Mouse (Mus musculus) E14TG2a.4 (cell line): Measurements from ENCODE around the gene Gabrb3.

Experiments
- H3K27me3 ChIP-seq: 2 replicates; pipeline ENCODE4 v1.6.1; 2014; ENCODE audit warnings: low read length, control low read depth; ENCODE audit not compliant: insufficient read depth
- H3K36me3 ChIP-seq: 2 replicates; pipeline ENCODE4 v1.6.1; 2014; ENCODE audit warnings: low read length, control low read depth; ENCODE audit not compliant: insufficient read depth
- H3K4me1 ChIP-seq: replicated peaks from 2 replicates; pipeline ENCODE4 v1.6.1; 2014; ENCODE audit warnings: low read depth, low read length, control low read depth
- H3K4me3 ChIP-seq: replicated peaks from 2 replicates; pipeline ENCODE4 v1.5.1; 2014; ENCODE audit warnings: mild to moderate bottlenecking, low read length
- H3K9me3 ChIP-seq: 2 replicates; pipeline ENCODE4 v1.6.1; 2014; ENCODE audit warnings: low read length, control low read depth
- CTCF ChIP-seq: conservative IDR thresholded peaks from 2 replicates; pipeline ENCODE4 v1.5.1; 2014; ENCODE audit warnings: low read length
- NANOG ChIP-seq: IDR thresholded peaks from 2 replicates; pipeline ENCODE4 v1.6.1; 2014; ENCODE audit warnings: borderline replicate concordance, low read length, mixed read lengths
- POU5F1 ChIP-seq: IDR thresholded peaks from 2 replicates; pipeline ENCODE4 v1.6.1; 2014; ENCODE audit warnings: low read length, borderline replicate concordance

The Gabrb3 gene

GRCm38 (mm10) chr7:57508860-57509632 is 89.6 kb downstream of the Gabrb3 start:
- H3K4me1 ChIP-seq: peaks cover 4% of the 10 kb centered on the region; the same call in 1 of the 2 replicates
- H3K36me3 ChIP-seq: no peaks in the 10 kb centered on the region
- TF ChIP-seq CTCF (no peak), NANOG (no peak), POU5F1 (no peak)
- H3K27me3 ChIP-seq: peaks cover 56% of the 10 kb centered on the region
- peak overlapping the region; percentile 80 for H3K4me3 ChIP-seq
- no peaks in the 10 kb centered on the region for H3K9me3 ChIP-seq

GRCm38 (mm10) chr7:57509681-57510141 is 90.2 kb downstream of the Gabrb3 start, which contains the start of gene Gabra5:
Gene Gabra5, minus strand, starts transcription at chr7:57510059.
- Histone ChIP-seq H3K9me3 (no peaks in the 10 kb centered on the region), H3K4me1 (peaks cover 4% of the 10 kb centered on the region; the same call in 1 of the 2 replicates), H3K4me3 (peak within 1 kb of the TSS; percentile 80), H3K36me3 (no peaks in the 10 kb centered on the region), H3K27me3 (peaks cover 54% of the 10 kb centered on the region)
- no peak for TF ChIP-seq POU5F1
- peak; percentile 22; the same call in 1 of the 2 replicates for TF ChIP-seq CTCF
- TF ChIP-seq NANOG: no peak

GRCm38 (mm10) chr7:57512955-57513354 is 93.5 kb downstream of the Gabrb3 start:
- no peak for TF ChIP-seq NANOG
- no peak for TF ChIP-seq CTCF
- TF ChIP-seq POU5F1: no peak
- peaks cover 4% of the 10 kb centered on the region; the same call in 1 of the 2 replicates for H3K4me1 ChIP-seq

DNA sequence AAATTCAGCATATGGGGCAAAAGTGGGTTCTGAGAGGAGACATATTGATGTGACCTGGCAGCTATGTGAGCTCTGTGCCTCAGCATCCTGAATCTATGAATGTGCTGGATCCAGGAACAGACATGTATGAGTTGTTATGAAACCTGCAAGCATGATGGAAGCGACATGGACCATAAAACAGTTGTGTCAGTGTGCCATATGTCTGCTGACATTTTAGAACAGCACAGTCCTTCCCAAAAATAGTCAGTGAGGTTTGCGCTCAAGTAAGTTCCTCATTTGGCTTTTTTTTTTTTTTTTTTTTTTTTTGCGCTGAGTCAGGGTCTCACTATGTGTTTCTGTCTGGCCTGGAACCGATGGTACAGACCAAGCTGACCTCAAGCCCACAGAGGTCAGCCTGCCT is 110.0 kb downstream of the Gabrb3 start:
- no peaks in the 10 kb centered on the region for H3K4me1 ChIP-seq
- no peaks in the 10 kb centered on the region for H3K27me3 ChIP-seq
- H3K4me3 ChIP-seq: no peak overlapping the region
- no peak for TF ChIP-seq CTCF
- no peak for TF ChIP-seq NANOG
- no peak for TF ChIP-seq POU5F1
- no peaks in the 10 kb centered on the region for H3K9me3 ChIP-seq
- no peaks in the 10 kb centered on the region for H3K36me3 ChIP-seq

More at GRCm38 (mm10) chr7:57512955-57513354, 93.5 kb downstream of the Gabrb3 start:
- Histone ChIP-seq H3K27me3 (peaks cover 35% of the 10 kb centered on the region), H3K36me3 (no peaks in the 10 kb centered on the region), H3K4me3 (no peak overlapping the region), H3K9me3 (no peaks in the 10 kb centered on the region)

DNA sequence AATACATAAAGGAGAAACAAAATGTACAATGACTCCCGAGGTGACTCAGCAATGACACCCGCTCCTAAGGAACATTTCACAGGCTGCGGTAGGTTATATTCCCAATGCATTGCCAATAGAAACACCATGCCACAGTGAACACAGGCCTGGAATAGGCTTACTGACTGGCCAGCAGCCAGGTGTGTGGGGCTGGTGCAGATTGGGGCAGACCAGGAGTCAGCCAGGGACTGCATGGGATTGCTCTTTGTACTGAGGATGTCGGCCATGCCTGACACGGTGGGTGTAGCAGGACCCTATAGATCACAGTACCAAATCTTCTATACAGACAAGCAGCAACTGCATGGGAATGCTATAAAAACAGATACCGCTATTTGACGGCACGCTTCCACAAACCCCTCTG is 110.5 kb downstream of the Gabrb3 start:
- no peak for TF ChIP-seq NANOG
- no peak for TF ChIP-seq CTCF
- no peak for TF ChIP-seq POU5F1
- Histone ChIP-seq H3K4me3 (no peak overlapping the region), H3K27me3 (no peaks in the 10 kb centered on the region), H3K4me1 (no peaks in the 10 kb centered on the region), H3K36me3 (no peaks in the 10 kb centered on the region), H3K9me3 (no peaks in the 10 kb centered on the region)

DNA sequence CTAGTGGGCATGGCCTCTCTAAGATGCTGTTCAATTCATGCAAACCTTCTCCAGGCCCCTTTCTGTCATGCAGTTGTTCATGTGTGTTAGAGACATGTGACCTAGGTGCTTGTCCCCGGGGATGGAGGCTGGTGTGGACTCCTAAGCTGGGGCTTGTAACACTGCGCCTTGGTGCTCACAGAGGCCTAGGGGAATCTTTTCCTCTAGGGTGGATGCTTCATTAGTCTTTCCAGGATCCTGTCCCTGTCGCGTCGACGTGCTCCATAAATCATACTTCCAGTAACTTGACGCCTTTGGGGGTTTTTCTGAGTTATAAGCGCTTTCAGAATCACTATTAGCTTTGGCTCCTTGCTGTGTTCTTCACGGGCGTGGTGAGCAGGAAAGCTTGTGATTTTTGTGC is 113.2 kb downstream of the Gabrb3 start:
- H3K4me3 ChIP-seq: no peak overlapping the region
- H3K27me3 ChIP-seq: no peaks in the 10 kb centered on the region
- H3K9me3 ChIP-seq: no peaks in the 10 kb centered on the region
- no peaks in the 10 kb centered on the region for H3K36me3 ChIP-seq
- no peak for TF ChIP-seq CTCF
- no peak for TF ChIP-seq POU5F1
- no peak for TF ChIP-seq NANOG
- H3K4me1 ChIP-seq: no peaks in the 10 kb centered on the region

- H3K9me3 ChIP-seq: no peaks in the 10 kb centered on the region
- no peaks in the 10 kb centered on the region for H3K4me1 ChIP-seq
- no peak overlapping the region for H3K4me3 ChIP-seq
- H3K27me3 ChIP-seq: no peaks in the 10 kb centered on the region
- H3K36me3 ChIP-seq: no peaks in the 10 kb centered on the region
- TF ChIP-seq CTCF (peak; percentile 83), POU5F1 (no peak)
Measured at GRCm38 (mm10) chr7:57538565-57538964, 119.1 kb downstream of the Gabrb3 start.

DNA sequence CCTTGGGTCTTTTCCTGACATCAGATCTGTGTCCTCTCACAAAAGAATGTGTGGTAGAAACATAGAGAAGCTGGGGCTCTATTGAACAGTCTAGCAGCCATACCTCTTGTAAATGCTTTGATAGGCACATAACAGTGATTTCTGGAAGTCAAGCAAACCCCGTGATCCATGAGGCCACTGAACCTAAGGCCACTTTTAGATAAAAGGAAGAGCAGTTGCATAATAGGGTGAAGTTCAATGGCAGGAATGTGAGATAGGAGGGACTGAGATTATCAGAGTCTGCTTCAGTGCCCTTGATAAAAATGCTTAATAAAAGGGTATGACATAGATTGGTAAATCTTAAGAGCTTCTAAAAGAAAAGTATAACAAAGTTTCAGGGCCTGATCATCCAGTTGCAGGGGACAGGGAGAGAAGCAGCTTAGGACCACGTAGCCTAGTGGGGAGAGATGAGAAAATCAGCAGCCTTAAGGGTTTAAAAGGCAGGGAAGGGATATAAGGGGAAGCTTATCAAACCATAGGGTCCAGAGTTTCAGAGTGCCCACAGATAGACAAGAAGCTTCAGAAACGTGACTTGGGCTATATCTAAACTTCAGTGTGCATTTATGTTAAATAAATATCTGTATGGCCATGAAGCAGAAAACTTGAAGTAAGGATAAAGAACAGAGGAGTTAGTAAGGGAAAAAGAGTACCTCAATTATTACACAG is 141.4 kb downstream of the Gabrb3 start:
- Histone ChIP-seq H3K27me3 (no peaks in the 10 kb centered on the region), H3K36me3 (no peaks in the 10 kb centered on the region), H3K4me3 (no peak overlapping the region), H3K4me1 (no peaks in the 10 kb centered on the region), H3K9me3 (no peaks in the 10 kb centered on the region)
- TF ChIP-seq NANOG (no peak), POU5F1 (no peak), CTCF (no peak)
